Mouse (Mus musculus) kidney, embryonic 15.5 days (tissue): ENCODE data around the gene Ssmem1. TPM values are rescaled to one million over a fixed set of nuclear protein-coding genes. Genes with fewer than 3 reads are reported as not detected.

ENCODE experiments used
- ATAC-seq: fragments of 200-750 bp; cut with Nextera tagmentation; replicated peaks from 2 replicates; pipeline ENCODE4 v1.8.0; 2017; ENCODE audit warnings: moderate TSS enrichment; ENCODE audit not compliant: low FRiP score
- H3K27ac ChIP-seq: fragments of 300-500 bp; sonication (generic); 2 replicates; pipeline ENCODE4 v1.5.1; 2015; ENCODE audit warnings: mild to moderate bottlenecking, inconsistent platforms
- H3K27me3 ChIP-seq: fragments of 300-500 bp; sonication (generic); 2 replicates; pipeline ENCODE4 v1.6.1; 2015; ENCODE audit warnings: inconsistent platforms
- H3K36me3 ChIP-seq: fragments of 300-500 bp; sonication (generic); 2 replicates; pipeline ENCODE4 v1.6.1; 2015; ENCODE audit warnings: inconsistent platforms
- H3K4me1 ChIP-seq: fragments of 300-500 bp; sonication (generic); 2 replicates; pipeline ENCODE4 v1.6.1; 2015; ENCODE audit warnings: inconsistent platforms
- H3K4me2 ChIP-seq: fragments of 300-500 bp; sonication (generic); 2 replicates; pipeline ENCODE4 v1.6.1; 2015; ENCODE audit warnings: moderate library complexity, mild to moderate bottlenecking, inconsistent platforms
- H3K4me3 ChIP-seq: fragments of 300-500 bp; sonication (generic); replicated peaks from 2 replicates; pipeline ENCODE4 v1.5.1; 2015; ENCODE audit warnings: mild to moderate bottlenecking, inconsistent platforms
- H3K9ac ChIP-seq: fragments of 300-500 bp; sonication (generic); 2 replicates; pipeline ENCODE4 v1.6.1; 2015; ENCODE audit warnings: mild to moderate bottlenecking, inconsistent platforms
- H3K9me3 ChIP-seq: fragments of 300-500 bp; sonication (generic); replicated peaks from 2 replicates; pipeline ENCODE4 v1.6.1; 2016; ENCODE audit warnings: inconsistent platforms
- WGBS: fragments of 180-500 bp; shearing (Covaris S2); methylation state at CpG from one replicate; pipeline ENCODE4 v1.1.7; 2015; ENCODE audit warnings: mixed read lengths; 5-methylcytosine and 5-hydroxymethylcytosine counted together
- polyA plus RNA-seq: library from polyadenylated mRNA; unstranded; fragments of >200 nt; fragmentation: Nextera tagmentation; extraction: Ambion mirVana; gene quantifications from 2 replicates; pipeline ENCODE4 v1.2.1, GENCODE M21; 2015

The Ssmem1 gene
- polyA plus RNA-seq, 1 experiment from 2014 or later = not detected

DNA sequence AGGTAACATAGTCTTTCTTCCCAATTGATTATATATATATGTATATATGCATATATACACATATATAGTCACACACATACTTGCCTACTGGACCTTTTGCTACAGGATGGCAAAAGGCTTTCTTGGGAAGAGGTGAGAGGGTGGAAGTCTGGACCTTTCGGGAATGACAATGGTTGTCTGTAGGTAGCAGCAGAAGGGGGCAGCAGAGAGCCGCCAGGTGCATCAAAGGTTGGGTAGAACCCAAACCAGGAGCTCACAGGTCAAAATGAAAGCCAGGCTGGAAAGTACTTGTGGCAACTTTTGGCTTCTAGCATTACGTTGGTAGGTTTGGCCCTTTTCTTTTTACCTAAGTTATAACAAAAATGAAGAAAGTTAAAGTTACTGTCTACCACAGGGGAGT, 25.7 kb downstream of the Ssmem1 start:
- H3K9ac ChIP-seq = no peak overlapping the region
- peaks cover 12% of the 10 kb centered on the region for H3K4me1 ChIP-seq
- H3K36me3 ChIP-seq = no peaks in the 10 kb centered on the region
- no peak overlapping the region for H3K4me3 ChIP-seq
- H3K9me3 ChIP-seq = no peaks in the 10 kb centered on the region
- no peak overlapping the region for H3K4me2 ChIP-seq
- ATAC-seq = no peak
- H3K27me3 ChIP-seq = no peaks in the 10 kb centered on the region
- H3K27ac ChIP-seq = no peak overlapping the region
- WGBS = 63% methylated on average over 3 of the region's 3 CpGs

- no peak overlapping the region for H3K4me3 ChIP-seq
- H3K27me3 ChIP-seq = no peaks in the 10 kb centered on the region
- H3K4me1 ChIP-seq = peaks cover 32% of the 10 kb centered on the region
- H3K36me3 ChIP-seq = no peaks in the 10 kb centered on the region
- H3K9me3 ChIP-seq = no peaks in the 10 kb centered on the region
- WGBS = 54% methylated on average over 10 of the region's 10 CpGs
- no peak for ATAC-seq
- H3K4me2 ChIP-seq = no peak overlapping the region
- peak overlapping the region; percentile 49 for H3K27ac ChIP-seq
- no peak overlapping the region for H3K9ac ChIP-seq
Observed at GRCm38 (mm10) chr6:30538240-30538639, 28.6 kb downstream of the Ssmem1 start.

DNA sequence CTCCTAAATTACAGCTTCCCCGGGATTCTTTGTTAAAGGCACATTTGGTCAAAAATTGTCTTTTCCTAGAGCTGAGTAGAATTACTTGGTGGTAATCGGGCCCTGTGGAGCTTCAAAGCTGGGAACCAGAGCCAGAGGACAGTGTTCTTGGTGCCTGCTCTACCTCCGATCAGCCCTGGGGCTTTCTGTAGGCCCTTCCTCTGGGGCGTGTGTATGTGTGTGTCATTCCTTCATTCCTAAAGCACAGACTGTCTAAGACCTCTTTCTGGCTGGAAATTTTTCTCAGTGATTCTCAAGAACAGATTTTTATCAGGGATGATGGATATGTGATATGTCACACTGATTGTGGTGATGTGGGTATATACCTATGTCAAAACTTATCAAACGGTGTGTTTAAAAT, 29.2 kb downstream of the Ssmem1 start:
- H3K9me3 ChIP-seq = no peaks in the 10 kb centered on the region
- peaks cover 37% of the 10 kb centered on the region for H3K4me1 ChIP-seq
- no peak overlapping the region for H3K4me3 ChIP-seq
- no peak overlapping the region for H3K4me2 ChIP-seq
- ATAC-seq = no peak
- no peak overlapping the region for H3K9ac ChIP-seq
- H3K36me3 ChIP-seq = no peaks in the 10 kb centered on the region
- no peaks in the 10 kb centered on the region for H3K27me3 ChIP-seq
- H3K27ac ChIP-seq = peak overlapping the region; percentile 49
- 70% methylated on average over 5 of the region's 5 CpGs for WGBS

DNA sequence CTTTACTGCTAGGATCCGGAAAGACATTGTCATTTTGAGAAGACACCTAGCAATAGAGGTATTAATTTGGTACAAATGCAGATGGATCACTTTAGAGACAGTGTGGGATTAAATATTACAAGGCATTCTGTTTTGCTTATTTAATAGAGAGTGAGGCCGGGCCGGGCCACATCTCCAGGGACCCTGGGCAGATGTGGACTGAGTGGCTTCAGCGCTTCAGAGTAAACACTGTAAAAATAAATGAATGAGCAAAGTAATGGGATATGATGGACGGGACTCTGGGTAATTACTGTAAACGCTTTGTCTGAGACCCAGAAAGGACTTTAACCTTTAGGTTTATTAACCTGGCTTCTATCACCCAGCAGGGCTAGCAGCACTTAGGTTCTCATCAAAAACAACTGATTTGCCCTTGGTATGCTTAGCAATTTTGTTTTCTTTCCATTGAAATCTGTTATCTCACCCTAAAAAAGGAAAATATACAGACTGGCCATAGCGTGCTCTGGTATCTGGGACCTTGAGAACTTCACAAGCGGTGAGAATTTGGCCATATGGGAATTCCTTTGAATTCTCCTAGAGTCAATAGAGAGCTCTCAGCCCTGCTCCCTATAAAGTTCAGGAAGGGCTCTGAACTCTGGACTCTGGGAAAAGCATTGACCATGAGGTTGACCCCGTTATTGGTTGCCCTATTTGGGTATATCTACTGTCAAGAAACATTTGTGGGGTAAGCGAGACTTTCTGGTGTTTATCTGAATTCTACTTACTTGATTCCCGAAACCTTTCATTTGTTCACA, 31.6 kb downstream of the Ssmem1 start, which contains the start of gene Cpa2:
Cpa2 (plus strand) TSS at position 574 of the 791 bp plus-strand sequence.
- no peak within 1 kb of the TSS for H3K4me2 ChIP-seq
- H3K4me3 ChIP-seq = no peak within 1 kb of the TSS
- H3K9ac ChIP-seq = no peak within 1 kb of the TSS
- peaks cover 59% of the 10 kb centered on the region for H3K4me1 ChIP-seq
- H3K9me3 ChIP-seq = no peaks in the 10 kb centered on the region
- WGBS = 53% methylated on average over 11 of the region's 11 CpGs
- H3K27me3 ChIP-seq = no peaks in the 10 kb centered on the region
- peak within 1 kb of the TSS; percentile 49 for H3K27ac ChIP-seq
- no peaks in the 10 kb centered on the region for H3K36me3 ChIP-seq
- no peak for ATAC-seq

DNA sequence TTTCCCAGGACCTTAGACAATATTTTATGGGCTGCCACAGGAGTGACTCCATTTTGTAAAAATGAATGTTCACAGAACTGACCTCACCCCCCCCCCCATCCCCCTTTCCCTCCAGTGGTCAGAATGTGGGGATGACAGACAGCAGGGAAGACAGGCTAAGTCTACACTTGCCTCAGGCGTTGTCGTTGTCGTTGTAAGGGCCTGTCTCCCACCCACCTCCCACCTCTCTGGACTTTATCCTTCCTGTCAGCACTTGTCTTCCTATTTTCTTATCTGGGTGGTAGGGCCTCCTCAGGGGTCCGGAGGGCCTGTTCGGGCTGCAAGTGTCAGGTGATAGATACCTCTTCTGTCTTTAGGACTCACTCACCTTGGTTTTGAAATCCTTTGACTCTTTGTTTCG, 32.6 kb downstream of the Ssmem1 start:
- no peak overlapping the region for H3K4me3 ChIP-seq
- no peak overlapping the region for H3K4me2 ChIP-seq
- no peaks in the 10 kb centered on the region for H3K27me3 ChIP-seq
- 74% methylated on average over 6 of the region's 6 CpGs for WGBS
- H3K4me1 ChIP-seq = peaks cover 68% of the 10 kb centered on the region
- peak overlapping the region; percentile 49; the same call in 1 of the 2 replicates for H3K27ac ChIP-seq
- no peak for ATAC-seq
- no peaks in the 10 kb centered on the region for H3K36me3 ChIP-seq
- H3K9ac ChIP-seq = no peak overlapping the region
- no peaks in the 10 kb centered on the region for H3K9me3 ChIP-seq

GRCm38 (mm10) chr6:30543077-30543476, 33.4 kb downstream of the Ssmem1 start:
- Histone ChIP-seq H3K27ac (peak overlapping the region; percentile 94), H3K4me2 (no peak overlapping the region), H3K9me3 (no peaks in the 10 kb centered on the region), H3K9ac (no peak overlapping the region), H3K27me3 (no peaks in the 10 kb centered on the region), H3K4me3 (no peak overlapping the region), H3K4me1 (peaks cover 71% of the 10 kb centered on the region), H3K36me3 (no peaks in the 10 kb centered on the region)
- no peak for ATAC-seq
- 30% methylated on average over 12 of the region's 12 CpGs for WGBS

- H3K4me2 ChIP-seq = peak overlapping the region; percentile 26
- no peak overlapping the region for H3K9ac ChIP-seq
- peak overlapping the region; percentile 94 for H3K27ac ChIP-seq
- H3K4me3 ChIP-seq = peak overlapping the region; percentile 18
- no peaks in the 10 kb centered on the region for H3K27me3 ChIP-seq
- 0 out of 2 replicates have a peak, but pooled peaks have one; percentile 26 for ATAC-seq
- H3K4me1 ChIP-seq = peaks cover 69% of the 10 kb centered on the region
- H3K36me3 ChIP-seq = no peaks in the 10 kb centered on the region
- WGBS = 17% methylated on average over 8 of the region's 8 CpGs
- no peaks in the 10 kb centered on the region for H3K9me3 ChIP-seq
Observed at GRCm38 (mm10) chr6:30543851-30544250, 34.2 kb downstream of the Ssmem1 start.

DNA sequence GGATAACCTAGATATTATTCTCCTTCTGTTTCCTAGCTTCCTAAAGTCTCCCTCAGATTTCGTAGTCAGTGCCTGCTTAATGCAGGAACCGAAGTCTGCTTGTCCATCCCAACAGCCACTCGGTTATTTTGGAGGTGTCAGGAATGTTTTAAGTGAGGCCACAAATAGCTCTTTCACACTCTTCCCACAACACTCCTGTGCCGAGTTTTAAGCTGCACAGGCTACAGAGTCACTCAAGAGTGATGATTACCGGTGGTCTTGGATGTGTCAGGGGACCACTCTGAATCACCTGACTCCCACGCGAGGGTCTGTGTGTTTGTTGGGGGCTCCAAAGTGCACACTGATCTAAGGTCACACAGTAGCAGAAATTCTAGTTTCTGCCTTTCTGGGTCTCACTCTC, 36.0 kb downstream of the Ssmem1 start:
- Histone ChIP-seq H3K27ac (peak overlapping the region; percentile 94), H3K4me1 (peaks cover 81% of the 10 kb centered on the region), H3K9ac (no peak overlapping the region), H3K4me2 (0 out of 2 replicates have a peak overlapping the region, but pooled peaks have one; percentile 12), H3K27me3 (no peaks in the 10 kb centered on the region), H3K4me3 (no peak overlapping the region; the same call in 1 of the 2 replicates), H3K9me3 (no peaks in the 10 kb centered on the region), H3K36me3 (no peaks in the 10 kb centered on the region)
- WGBS = 40% methylated on average over 7 of the region's 7 CpGs
- ATAC-seq = no peak

DNA sequence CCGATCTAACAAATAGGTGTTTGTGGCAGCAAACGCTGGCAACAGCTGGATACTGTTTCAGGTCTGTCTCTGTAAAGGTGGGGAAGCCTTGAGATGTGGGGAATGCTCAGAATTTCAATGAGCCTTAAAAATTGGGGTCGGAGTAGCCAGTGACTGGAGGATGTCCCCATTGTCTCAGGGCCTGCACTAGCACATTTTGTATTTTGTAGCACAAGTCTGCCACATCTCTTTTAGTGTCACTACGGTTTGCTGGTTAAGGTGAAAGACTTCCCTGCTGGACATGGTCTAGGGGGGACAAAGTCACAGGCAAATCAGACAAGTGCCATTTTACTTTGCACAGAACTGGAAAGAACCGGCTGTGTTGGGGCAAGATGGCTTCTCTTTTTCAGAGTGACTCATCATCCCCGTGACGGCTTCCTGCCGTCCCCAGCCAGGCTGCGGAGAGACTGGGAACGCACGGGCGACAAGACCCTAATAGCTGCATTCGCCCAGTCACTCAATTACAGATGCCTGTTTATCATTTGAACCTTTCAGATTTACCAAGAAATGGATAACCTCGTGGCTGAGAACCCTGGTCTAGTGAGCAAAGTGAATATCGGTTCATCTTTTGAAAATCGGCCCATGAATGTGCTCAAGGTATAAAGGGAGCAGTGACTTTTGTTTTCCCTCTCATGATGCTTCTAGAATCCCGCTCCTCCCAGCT, 37.1 kb downstream of the Ssmem1 start:
- WGBS = 12% methylated on average over 17 of the region's 17 CpGs
- Histone ChIP-seq H3K9me3 (no peaks in the 10 kb centered on the region), H3K4me2 (peak overlapping the region; percentile 58), H3K9ac (peak overlapping the region; percentile 33), H3K4me3 (peak overlapping the region; percentile 30), H3K27ac (peak overlapping the region; percentile 94), H3K27me3 (no peaks in the 10 kb centered on the region), H3K4me1 (peaks cover 79% of the 10 kb centered on the region), H3K36me3 (no peaks in the 10 kb centered on the region)
- ATAC-seq = peak; percentile 52; the same call in 1 of the 2 replicates

GRCm38 (mm10) chr6:30547274-30547645, 37.6 kb downstream of the Ssmem1 start:
- ATAC-seq = no peak
- Histone ChIP-seq H3K9ac (peak overlapping the region; percentile 33), H3K9me3 (no peaks in the 10 kb centered on the region), H3K36me3 (no peaks in the 10 kb centered on the region), H3K4me1 (peaks cover 83% of the 10 kb centered on the region), H3K4me2 (peak overlapping the region; percentile 58), H3K27ac (peak overlapping the region; percentile 94), H3K27me3 (no peaks in the 10 kb centered on the region), H3K4me3 (peak overlapping the region; percentile 30)
- WGBS = 0% methylated on average over 17 of the region's 17 CpGs

DNA sequence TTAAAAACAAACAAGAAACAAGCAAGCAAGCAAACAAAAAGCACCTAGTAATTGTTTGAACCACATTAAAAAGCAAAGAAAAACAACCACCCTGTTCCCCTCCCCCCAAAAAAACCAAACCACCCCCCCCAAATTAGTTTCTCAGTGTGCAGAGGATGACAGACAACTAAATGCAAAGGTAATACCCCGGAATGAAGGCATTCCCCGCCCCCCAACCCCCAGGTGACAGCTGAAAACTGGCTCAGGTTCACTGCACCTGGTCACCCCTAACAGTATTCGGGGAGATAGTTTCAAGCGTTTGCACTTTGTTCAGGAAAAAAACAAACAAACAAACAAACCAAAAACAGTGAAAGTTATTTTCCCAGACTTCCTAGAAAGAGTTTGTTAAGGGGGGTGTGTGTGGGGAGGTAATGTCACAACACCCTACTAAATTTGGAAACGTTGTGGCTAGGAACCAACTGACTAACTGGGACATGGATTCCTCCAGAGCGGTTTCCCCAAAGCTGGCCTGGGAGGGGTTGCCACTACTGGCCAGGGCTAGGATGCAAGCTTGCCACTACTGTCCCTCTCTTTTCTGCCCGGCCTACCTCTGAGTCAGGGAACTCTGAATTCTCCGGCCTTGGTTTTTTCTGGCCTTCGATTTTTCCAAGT, 38.1 kb downstream of the Ssmem1 start:
- Histone ChIP-seq H3K27ac (peak overlapping the region; percentile 94), H3K9ac (peak overlapping the region; percentile 24; the same call in 1 of the 2 replicates), H3K4me3 (peak overlapping the region; percentile 30), H3K4me1 (peaks cover 83% of the 10 kb centered on the region), H3K36me3 (no peaks in the 10 kb centered on the region), H3K27me3 (no peaks in the 10 kb centered on the region), H3K9me3 (no peaks in the 10 kb centered on the region), H3K4me2 (peak overlapping the region; percentile 58)
- 28% methylated on average over 9 of the region's 9 CpGs for WGBS
- ATAC-seq = no peak
